Mouse (Mus musculus) midbrain, postnatal 0 days (tissue): Measurements from ENCODE around the gene Fahd1. TPM values are rescaled to one million over a fixed set of nuclear protein-coding genes. Genes with fewer than 3 reads are reported as not detected.

Experiments
- ATAC-seq: fragments of 200-750 bp; cut with Nextera tagmentation; 2 replicates; pipeline ENCODE4 v1.8.0; 2017; ENCODE audit warnings: moderate number of reproducible peaks, mild to moderate bottlenecking, moderate TSS enrichment, moderate library complexity; ENCODE audit not compliant: low FRiP score
- DNase-seq: peaks from one replicate; pipeline ENCODE4 v3.0.0-alpha.2; 2015; ENCODE audit warnings: low spot score
- H3K27ac ChIP-seq: fragments of 300-500 bp; sonication (generic); 2 replicates; pipeline ENCODE4 v1.5.1; 2014; ENCODE audit warnings: low read depth, mild to moderate bottlenecking, low read length, mixed read lengths
- H3K27me3 ChIP-seq: fragments of 300-500 bp; sonication (generic); 2 replicates; pipeline ENCODE4 v1.6.1; 2014; ENCODE audit warnings: low read length, control low read depth, mixed read lengths; ENCODE audit not compliant: insufficient read depth
- H3K36me3 ChIP-seq: fragments of 300-500 bp; sonication (generic); 2 replicates; pipeline ENCODE4 v1.6.1; 2014; ENCODE audit warnings: low read length, control low read depth, mixed read lengths; ENCODE audit not compliant: insufficient read depth
- H3K4me1 ChIP-seq: fragments of 300-500 bp; sonication (generic); 2 replicates; pipeline ENCODE4 v1.6.1; 2014; ENCODE audit warnings: mild to moderate bottlenecking, control low read depth, antibody characterized with exemption, low read length, mixed read lengths; ENCODE audit not compliant: insufficient read depth
- H3K4me2 ChIP-seq: fragments of 300-500 bp; sonication (generic); 2 replicates; pipeline ENCODE4 v1.6.1; 2014; ENCODE audit warnings: low read depth, mild to moderate bottlenecking, low read length, mixed read lengths; ENCODE audit not compliant: poor library complexity, severe bottlenecking
- H3K4me3 ChIP-seq: fragments of 300-500 bp; sonication (generic); 2 replicates; pipeline ENCODE4 v1.5.1; 2014; ENCODE audit warnings: low read depth, mild to moderate bottlenecking, low read length, moderate library complexity
- H3K9ac ChIP-seq: fragments of 300-500 bp; sonication (generic); replicated peaks from 2 replicates; pipeline ENCODE4 v1.6.1; 2014; ENCODE audit warnings: mild to moderate bottlenecking, low read length, moderate library complexity, mixed read lengths; ENCODE audit not compliant: poor library complexity, severe bottlenecking
- H3K9me3 ChIP-seq: fragments of 300-500 bp; sonication (generic); 2 replicates; pipeline ENCODE4 v1.6.1; 2016; ENCODE audit warnings: low read length, control low read depth
- CTCF ChIP-seq: IDR thresholded peaks from 2 replicates; pipeline ENCODE4 v1.5.1; 2016; ENCODE audit warnings: antibody characterized with exemption, mild to moderate bottlenecking
- WGBS: fragments of 180-500 bp; shearing (Covaris S2); extraction: QIAGEN DNeasy Blood & Tissue Kit; methylation state at CpG from one replicate; pipeline ENCODE4 v1.1.7; 2014; 5-methylcytosine and 5-hydroxymethylcytosine counted together
- polyA plus RNA-seq: library from polyadenylated mRNA; unstranded; fragments of >200 nt; fragmentation: Nextera tagmentation; extraction: Ambion mirVana; gene quantifications from 2 replicates; pipeline ENCODE4 v1.2.1, GENCODE M21; 2015
- total RNA-seq: library from RNA; depleted of rRNA; stranded (reverse); fragments of >200 nt; gene quantifications from 2 replicates; pipeline ENCODE4 v1.2.3, GENCODE M21; 2014

Fahd1 gene
- total and polyA plus RNA-seq, 2 experiments from 2014 or later = 11.7 to 18.2 TPM

DNA sequence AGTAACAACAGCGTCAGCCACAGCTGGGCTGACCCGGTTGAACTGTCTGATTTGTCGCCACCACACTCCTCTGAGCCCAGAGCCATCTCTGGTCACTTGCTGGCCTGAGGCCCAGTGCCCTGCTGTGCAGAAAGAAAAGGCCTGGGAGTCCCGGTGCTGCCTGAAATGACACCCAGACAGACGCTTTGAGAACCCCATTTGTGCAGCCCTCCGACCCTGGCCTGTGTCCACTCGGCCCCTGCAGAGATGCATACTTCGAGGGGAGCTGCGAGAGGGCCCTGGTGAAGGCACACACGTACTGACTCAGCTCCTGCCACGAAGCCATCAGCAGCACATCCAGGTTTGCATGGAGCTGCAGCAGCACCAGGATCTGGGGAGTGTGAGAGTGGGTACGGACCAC is 42.6 kb upstream of the Fahd1 start:
- ATAC-seq = no peak

DNA sequence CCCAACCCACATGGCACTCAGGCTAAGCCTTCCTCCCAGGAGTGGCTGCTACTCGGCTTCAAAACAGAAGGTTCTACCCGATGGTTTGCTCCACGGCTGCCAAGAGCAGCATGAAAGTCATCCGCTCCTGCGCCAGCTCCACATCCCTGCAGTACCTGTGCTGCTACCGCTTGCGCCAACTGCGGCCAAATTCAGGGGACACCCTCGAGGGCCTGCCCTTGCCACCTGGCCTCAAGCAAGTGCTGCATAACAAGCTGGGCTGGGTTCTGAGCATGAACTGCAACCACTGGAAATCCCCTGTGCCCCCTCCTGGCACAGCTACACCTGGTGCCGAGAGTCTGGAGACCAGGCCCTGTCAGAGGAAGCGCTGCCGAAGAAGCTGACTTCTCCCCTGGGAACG is 41.2 kb upstream of the Fahd1 start:
- Histone ChIP-seq H3K4me3 (no peak overlapping the region), H3K9ac (no peak overlapping the region), H3K27me3 (no peaks in the 10 kb centered on the region), H3K27ac (no peak overlapping the region), H3K4me2 (no peak overlapping the region), H3K4me1 (peaks cover 13% of the 10 kb centered on the region), H3K9me3 (no peaks in the 10 kb centered on the region), H3K36me3 (peaks cover 37% of the 10 kb centered on the region)
- DNase-seq = no peak
- WGBS = 79% methylated on average over 13 of the region's 13 CpGs
- no peak for TF ChIP-seq CTCF
- ATAC-seq = no peak

More for the DNA sequence above, 42.6 kb upstream of the Fahd1 start:
- Histone ChIP-seq H3K27me3 (no peaks in the 10 kb centered on the region), H3K4me1 (peaks cover 15% of the 10 kb centered on the region), H3K4me3 (no peak overlapping the region), H3K27ac (no peak overlapping the region), H3K36me3 (peaks cover 37% of the 10 kb centered on the region), H3K9ac (no peak overlapping the region), H3K4me2 (no peak overlapping the region), H3K9me3 (no peaks in the 10 kb centered on the region)
- TF ChIP-seq CTCF = no peak
- WGBS = 89% methylated on average over 12 of the region's 12 CpGs
- no peak for DNase-seq

DNA sequence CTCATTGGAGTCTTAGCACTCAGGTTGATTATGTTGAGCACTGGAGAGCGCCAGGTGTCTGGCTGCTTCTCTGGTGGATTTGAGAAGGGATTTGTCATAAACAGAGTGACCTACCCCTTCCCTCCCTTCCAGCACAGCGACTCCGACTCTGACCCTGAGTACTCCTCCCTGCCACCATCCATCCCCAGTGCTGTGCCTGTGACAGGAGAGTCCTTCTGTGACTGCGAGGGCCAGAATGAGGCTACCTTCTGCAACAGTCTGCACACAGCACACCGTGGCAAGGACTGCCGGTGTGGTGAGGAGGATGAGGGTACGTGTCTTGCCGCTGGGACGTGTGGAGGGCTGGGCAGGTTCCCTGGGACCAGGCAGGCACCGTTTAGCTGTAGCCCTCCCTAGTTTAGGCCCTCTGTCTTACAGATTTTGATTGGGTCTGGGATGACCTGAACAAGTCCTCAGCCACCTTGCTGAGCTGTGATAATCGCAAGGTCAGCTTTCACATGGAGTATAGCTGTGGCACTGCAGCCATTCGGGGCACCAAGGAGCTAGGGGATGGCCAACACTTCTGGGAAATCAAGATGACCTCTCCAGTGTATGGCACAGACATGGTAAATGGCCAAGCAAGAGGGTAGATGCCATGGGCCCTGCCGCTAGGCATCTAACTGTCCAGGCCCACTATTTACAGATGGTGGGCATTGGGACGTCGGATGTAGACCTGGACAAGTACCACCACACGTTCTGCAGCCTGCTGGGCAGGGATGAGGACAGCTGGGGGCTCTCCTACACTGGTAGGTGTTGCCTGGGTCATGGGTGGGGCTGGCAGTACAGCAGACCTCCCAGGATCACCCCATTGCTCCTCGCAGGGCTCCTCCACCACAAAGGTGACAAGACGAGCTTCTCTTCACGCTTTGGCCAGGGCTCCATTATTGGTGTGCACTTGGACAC is 40.3 kb upstream of the Fahd1 start:
- WGBS = 89% methylated on average over 19 of the region's 19 CpGs
- ATAC-seq = no peak
- H3K4me1 ChIP-seq = peaks cover 11% of the 10 kb centered on the region; the same call in 1 of the 2 replicates
- H3K27ac ChIP-seq = no peak overlapping the region
- no peaks in the 10 kb centered on the region for H3K27me3 ChIP-seq
- DNase-seq = no peak
- H3K9me3 ChIP-seq = no peaks in the 10 kb centered on the region
- no peak overlapping the region for H3K9ac ChIP-seq
- peaks cover 37% of the 10 kb centered on the region for H3K36me3 ChIP-seq
- no peak for TF ChIP-seq CTCF
- no peak overlapping the region for H3K4me2 ChIP-seq
- no peak overlapping the region for H3K4me3 ChIP-seq

DNA sequence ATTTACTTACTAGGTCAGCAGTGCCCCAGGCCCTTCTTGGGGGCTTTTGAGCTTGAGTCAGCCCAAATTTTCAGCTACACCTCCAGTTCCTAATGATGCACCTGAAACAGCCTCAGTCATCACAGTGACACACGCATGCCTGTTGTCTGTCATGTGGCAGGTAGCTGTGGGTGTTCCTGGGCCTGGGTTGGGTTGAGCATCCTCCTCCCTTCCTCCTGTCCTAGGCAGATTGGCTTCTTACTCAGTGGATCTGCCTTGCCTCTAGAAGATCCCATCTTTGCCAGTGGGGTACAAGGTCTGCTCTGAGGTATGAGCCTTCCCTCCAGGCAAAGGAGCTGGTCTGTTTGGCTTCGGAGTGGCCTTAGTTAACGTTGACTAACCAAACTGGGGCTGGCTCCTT is 38.7 kb upstream of the Fahd1 start:
- WGBS = 91% methylated on average over 3 of the region's 3 CpGs
- Histone ChIP-seq H3K27ac (no peak overlapping the region), H3K4me1 (peaks cover 13% of the 10 kb centered on the region; the same call in 1 of the 2 replicates), H3K4me2 (no peak overlapping the region), H3K9ac (no peak overlapping the region), H3K27me3 (no peaks in the 10 kb centered on the region), H3K4me3 (no peak overlapping the region), H3K9me3 (no peaks in the 10 kb centered on the region), H3K36me3 (peaks cover 37% of the 10 kb centered on the region)
- DNase-seq (no peak), ATAC-seq (no peak)
- TF ChIP-seq CTCF = no peak

DNA sequence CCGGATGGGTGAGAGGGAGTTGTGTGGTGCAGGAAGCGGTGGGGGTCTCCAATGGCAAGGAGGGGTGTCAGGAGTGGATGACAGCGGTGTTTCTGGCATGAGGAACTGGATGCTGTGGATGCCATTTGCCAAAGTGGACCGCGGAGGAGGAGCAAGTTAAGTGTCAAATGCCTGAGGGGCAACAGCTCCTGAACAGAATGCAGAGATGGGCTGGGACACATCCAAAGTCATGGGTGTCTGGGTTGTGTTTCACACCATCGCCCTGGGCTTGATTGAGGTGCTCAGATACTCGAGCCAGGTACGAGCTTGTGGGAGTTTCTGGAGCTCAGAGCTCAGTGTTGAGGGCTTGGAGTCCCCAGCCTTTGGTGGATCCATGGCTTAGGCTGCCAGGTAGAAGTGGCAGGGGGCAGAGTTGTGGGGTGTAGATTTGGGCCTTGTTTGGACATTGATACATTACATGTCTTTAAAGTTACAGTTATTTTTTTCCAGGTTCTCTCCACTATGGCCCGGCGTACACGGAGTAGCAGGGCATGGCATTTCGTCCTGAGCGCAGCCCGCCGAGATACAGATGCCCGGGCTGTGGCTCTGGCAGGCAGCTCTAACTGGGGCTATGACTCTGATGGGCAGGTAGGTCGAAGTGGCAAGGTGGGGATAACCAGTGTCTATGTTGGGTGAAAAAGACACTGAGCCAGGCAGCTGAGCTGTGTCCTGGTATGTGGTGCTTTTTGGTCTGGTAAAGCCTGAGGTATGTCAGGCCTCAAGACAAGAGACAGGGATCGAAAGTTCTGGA is 37.3 kb upstream of the Fahd1 start:
- Histone ChIP-seq H3K27me3 (no peaks in the 10 kb centered on the region), H3K9ac (peak overlapping the region; percentile 75), H3K27ac (peak overlapping the region; percentile 85), H3K4me3 (peak overlapping the region; percentile 82), H3K4me2 (peak overlapping the region; percentile 92), H3K36me3 (peaks cover 40% of the 10 kb centered on the region), H3K4me1 (peaks cover 13% of the 10 kb centered on the region; the same call in 1 of the 2 replicates), H3K9me3 (no peaks in the 10 kb centered on the region)
- peak; percentile 8 for DNase-seq
- ATAC-seq = no peak
- TF ChIP-seq CTCF = no peak
- 67% methylated on average over 18 of the region's 18 CpGs for WGBS
